Mouse (Mus musculus) limb, embryonic 15.5 days (tissue): Measurements from ENCODE around the gene Zxdc. TPM values are rescaled to one million over a fixed set of nuclear protein-coding genes. Genes with fewer than 3 reads are reported as not detected.

Experiments used
- ATAC-seq: fragments of 200-750 bp; cut with Nextera tagmentation; 2 replicates; pipeline ENCODE4 v1.8.0; 2017; ENCODE audit warnings: low read depth, moderate TSS enrichment; ENCODE audit not compliant: insufficient number of reproducible peaks, low FRiP score, low TSS enrichment
- H3K27ac ChIP-seq: fragments of 300-500 bp; sonication (generic); 2 replicates; pipeline ENCODE4 v1.5.1; 2015; ENCODE audit warnings: moderate library complexity, mild to moderate bottlenecking, inconsistent platforms
- H3K27me3 ChIP-seq: fragments of 300-500 bp; sonication (generic); 2 replicates; pipeline ENCODE4 v1.6.1; 2015; ENCODE audit warnings: inconsistent platforms
- H3K36me3 ChIP-seq: fragments of 300-500 bp; sonication (generic); 2 replicates; pipeline ENCODE4 v1.6.1; 2015; ENCODE audit warnings: inconsistent platforms
- H3K4me1 ChIP-seq: fragments of 300-500 bp; sonication (generic); 2 replicates; pipeline ENCODE4 v1.6.1; 2015; ENCODE audit warnings: inconsistent platforms
- H3K4me2 ChIP-seq: fragments of 300-500 bp; sonication (generic); 2 replicates; pipeline ENCODE4 v1.6.1; 2015; ENCODE audit warnings: mild to moderate bottlenecking, inconsistent platforms
- H3K4me3 ChIP-seq: fragments of 300-500 bp; sonication (generic); 2 replicates; pipeline ENCODE4 v1.5.1; 2015; ENCODE audit warnings: mild to moderate bottlenecking, inconsistent platforms
- H3K9ac ChIP-seq: fragments of 300-500 bp; sonication (generic); 2 replicates; pipeline ENCODE4 v1.6.1; 2015; ENCODE audit warnings: inconsistent platforms
- H3K9me3 ChIP-seq: fragments of 300-500 bp; sonication (generic); 2 replicates; pipeline ENCODE4 v1.6.1; 2016; ENCODE audit warnings: inconsistent platforms
- WGBS: fragments of 180-500 bp; shearing (Covaris S2); methylation state at CpG from one replicate; pipeline ENCODE4 v1.1.7; 2015; 5-methylcytosine and 5-hydroxymethylcytosine counted together
- polyA plus RNA-seq: library from polyadenylated mRNA; unstranded; fragments of >200 nt; fragmentation: Nextera tagmentation; extraction: Ambion mirVana; gene quantifications from 2 replicates; pipeline ENCODE4 v1.2.1, GENCODE M21; 2015

Gene Zxdc
- polyA plus RNA-seq, 1 experiment from 2014 or later, result 8.9 TPM

DNA sequence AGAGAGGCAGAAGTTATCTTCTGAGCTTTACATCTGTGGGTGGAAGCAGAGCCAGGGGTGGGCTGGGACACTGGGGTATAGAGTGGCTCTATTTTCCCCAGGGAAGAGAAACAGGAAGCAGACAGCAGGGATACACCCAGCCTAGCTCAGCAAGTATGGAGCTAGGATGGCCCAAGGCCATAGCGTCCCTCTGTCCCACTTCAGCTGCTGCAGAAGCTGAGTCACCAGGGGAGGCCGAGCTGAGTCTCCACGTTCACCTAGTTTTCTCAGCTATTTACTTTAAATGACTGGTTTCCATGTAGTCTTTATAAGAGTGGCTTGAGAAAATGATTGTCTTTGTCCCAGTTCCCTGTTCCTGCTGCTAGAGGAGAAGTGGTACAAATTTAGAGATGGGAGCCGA is 20.8 kb upstream of the Zxdc start:
- Histone ChIP-seq H3K27me3 (no peaks in the 10 kb centered on the region), H3K4me3 (no peak overlapping the region), H3K9me3 (no peaks in the 10 kb centered on the region), H3K27ac (no peak overlapping the region), H3K4me1 (peaks cover 5% of the 10 kb centered on the region; the same call in 1 of the 2 replicates), H3K9ac (no peak overlapping the region), H3K36me3 (no peaks in the 10 kb centered on the region), H3K4me2 (no peak overlapping the region)
- no peak for ATAC-seq
- 63% methylated on average over 4 of the region's 4 CpGs for WGBS

DNA sequence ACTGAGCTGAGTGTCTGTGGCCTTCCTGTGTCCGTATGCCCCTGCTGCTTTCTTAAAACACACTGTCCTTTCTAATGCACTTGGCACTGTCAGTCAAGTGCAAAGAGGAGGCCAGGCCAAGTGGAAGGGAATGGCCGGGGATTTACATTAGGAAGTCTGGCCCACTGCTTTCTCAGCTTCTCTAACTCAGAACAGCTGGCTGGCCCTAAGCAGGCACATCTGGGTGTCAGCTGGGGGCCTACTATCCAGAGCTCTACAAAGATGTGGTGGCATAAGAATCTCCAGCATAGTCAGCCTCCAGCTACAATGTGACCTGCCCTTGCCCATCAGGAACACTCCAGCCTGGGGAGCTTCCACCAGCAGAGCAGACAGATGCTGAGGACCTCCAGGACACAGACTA is 19.3 kb upstream of the Zxdc start:
- H3K9ac ChIP-seq, result no peak overlapping the region

GRCm38 (mm10) chr6:90358142-90358541 is 11.2 kb upstream of the Zxdc start:
- WGBS, result 42% methylated on average over 5 of the region's 5 CpGs
- no peak overlapping the region for H3K4me2 ChIP-seq
- H3K27ac ChIP-seq, result peak overlapping the region; percentile 27; the same call in 1 of the 2 replicates
- H3K9me3 ChIP-seq, result no peaks in the 10 kb centered on the region
- no peak overlapping the region for H3K9ac ChIP-seq
- no peak overlapping the region for H3K4me3 ChIP-seq
- no peak for ATAC-seq
- H3K27me3 ChIP-seq, result no peaks in the 10 kb centered on the region
- no peaks in the 10 kb centered on the region for H3K36me3 ChIP-seq
- peaks cover 34% of the 10 kb centered on the region for H3K4me1 ChIP-seq

More for the DNA sequence above, 19.3 kb upstream of the Zxdc start:
- no peak for ATAC-seq
- 33% methylated on average over 2 of the region's 2 CpGs for WGBS
- no peak overlapping the region for H3K4me2 ChIP-seq
- no peak overlapping the region for H3K4me3 ChIP-seq
- H3K4me1 ChIP-seq, result peaks cover 5% of the 10 kb centered on the region; the same call in 1 of the 2 replicates
- no peaks in the 10 kb centered on the region for H3K36me3 ChIP-seq
- no peak overlapping the region for H3K27ac ChIP-seq
- H3K27me3 ChIP-seq, result no peaks in the 10 kb centered on the region
- H3K9me3 ChIP-seq, result no peaks in the 10 kb centered on the region

- WGBS, result 65% methylated on average over 2 of the region's 2 CpGs
- no peaks in the 10 kb centered on the region for H3K27me3 ChIP-seq
- H3K9me3 ChIP-seq, result no peaks in the 10 kb centered on the region
- H3K27ac ChIP-seq, result peak overlapping the region; percentile 89
- ATAC-seq, result no peak
- H3K36me3 ChIP-seq, result no peaks in the 10 kb centered on the region
- 0 out of 2 replicates have a peak overlapping the region, but pooled peaks have one; percentile 12 for H3K4me2 ChIP-seq
- H3K9ac ChIP-seq, result no peak overlapping the region
- H3K4me3 ChIP-seq, result no peak overlapping the region
- H3K4me1 ChIP-seq, result peaks cover 34% of the 10 kb centered on the region
These were observed 9.8 kb upstream of the Zxdc start for GRCm38 (mm10) chr6:90359445-90359844.

DNA sequence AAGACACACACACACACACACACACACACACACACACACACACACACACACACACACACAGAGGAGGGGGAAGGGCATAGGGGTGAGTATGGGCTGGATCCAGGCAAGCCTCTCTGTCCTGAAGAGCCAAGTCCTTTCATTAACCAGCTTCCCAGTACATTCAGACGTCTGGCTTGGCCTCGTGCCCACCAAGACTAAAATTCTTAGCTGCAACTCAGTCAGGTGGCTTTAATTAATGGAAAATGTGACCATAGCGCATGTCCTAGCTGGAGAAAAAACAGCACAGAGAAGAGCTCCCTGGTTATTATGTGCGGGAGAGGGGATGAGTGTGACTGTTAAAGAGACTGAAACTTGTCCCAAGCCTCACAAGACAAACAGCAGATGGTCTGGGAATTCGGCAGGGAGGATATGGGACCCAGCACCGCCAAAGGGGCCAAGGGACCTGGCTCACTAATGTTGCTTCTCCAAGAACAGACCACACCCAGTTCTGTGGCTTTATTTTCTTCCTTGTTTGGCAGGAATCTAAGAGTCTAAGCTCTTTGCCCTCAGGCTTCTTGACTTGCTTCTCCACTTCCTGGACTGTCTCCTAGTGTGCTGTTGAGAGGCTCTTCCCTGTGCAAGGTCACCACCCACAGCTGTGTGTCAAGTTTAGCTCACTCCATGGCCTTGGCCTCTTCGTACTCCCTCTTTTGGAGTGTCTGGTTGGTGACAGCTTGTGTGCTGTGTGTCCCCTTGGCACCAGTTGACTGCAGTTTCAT is 9.1 kb upstream of the Zxdc start:
- no peaks in the 10 kb centered on the region for H3K9me3 ChIP-seq
- peaks cover 34% of the 10 kb centered on the region for H3K4me1 ChIP-seq
- ATAC-seq, result peak; percentile 68
- H3K27me3 ChIP-seq, result no peaks in the 10 kb centered on the region
- H3K4me2 ChIP-seq, result 0 out of 2 replicates have a peak overlapping the region, but pooled peaks have one; percentile 12
- peak overlapping the region; percentile 89 for H3K27ac ChIP-seq
- 18% methylated on average over 7 of the region's 7 CpGs for WGBS
- no peak overlapping the region for H3K9ac ChIP-seq
- no peak overlapping the region for H3K4me3 ChIP-seq
- H3K36me3 ChIP-seq, result no peaks in the 10 kb centered on the region

DNA sequence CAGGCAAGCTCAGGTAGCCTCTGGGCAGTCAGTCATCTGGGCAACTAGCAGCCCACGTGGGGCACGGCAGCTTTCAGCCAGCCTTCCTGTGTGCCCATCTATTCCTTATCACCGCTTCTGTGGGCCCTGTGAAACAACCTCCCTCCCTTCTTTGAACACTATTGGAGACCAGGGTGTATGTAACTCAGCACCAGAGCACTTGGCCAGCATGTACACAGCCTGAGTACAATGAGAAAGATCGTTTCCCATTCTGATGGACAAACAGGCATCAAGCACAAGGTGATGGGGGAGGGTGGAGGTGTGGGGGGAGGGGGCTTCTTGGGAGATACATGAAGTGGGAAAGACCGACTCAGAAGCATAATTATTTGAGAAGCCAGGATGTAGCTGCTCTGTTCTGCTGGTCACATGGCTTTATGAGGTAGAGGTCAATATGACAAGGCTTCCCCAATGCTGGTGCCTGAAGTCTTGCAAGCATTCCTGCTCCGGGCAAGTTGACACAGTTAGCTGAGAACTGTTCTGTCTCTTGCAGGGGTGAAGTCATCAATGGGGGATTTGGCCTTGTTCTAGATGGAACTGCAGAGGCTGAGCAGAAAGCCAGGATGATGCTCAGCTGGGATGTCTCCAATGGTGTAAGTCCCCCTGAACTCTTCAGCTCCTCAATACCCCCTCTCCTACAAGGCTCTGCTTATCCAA is 8.2 kb upstream of the Zxdc start:
- Histone ChIP-seq H3K4me1 (peaks cover 34% of the 10 kb centered on the region), H3K9me3 (no peaks in the 10 kb centered on the region), H3K4me3 (no peak overlapping the region), H3K36me3 (no peaks in the 10 kb centered on the region), H3K9ac (no peak overlapping the region), H3K4me2 (no peak overlapping the region), H3K27me3 (no peaks in the 10 kb centered on the region), H3K27ac (peak overlapping the region; percentile 89)
- no peak for ATAC-seq
- WGBS, result 83% methylated on average over 6 of the region's 6 CpGs

DNA sequence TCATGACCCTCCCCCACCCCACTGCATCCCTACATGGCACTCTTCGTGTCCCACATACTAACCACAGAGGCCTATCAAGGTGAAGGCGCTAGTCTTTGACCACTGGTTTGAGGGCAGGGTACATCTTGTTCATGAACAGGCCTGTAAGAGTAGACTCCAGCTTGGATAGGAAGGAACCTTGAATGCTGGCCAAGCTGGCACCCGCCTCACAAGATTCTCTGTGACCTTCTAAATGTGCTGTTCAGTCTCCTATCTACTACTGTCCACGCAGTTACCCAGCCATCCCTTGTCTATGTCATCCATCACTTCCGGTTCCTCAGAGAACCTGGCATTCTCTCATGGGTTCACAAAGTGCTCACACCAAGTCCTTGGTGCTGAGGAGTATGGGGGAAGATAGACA is 6.0 kb upstream of the Zxdc start:
- no peaks in the 10 kb centered on the region for H3K36me3 ChIP-seq
- no peak overlapping the region for H3K9ac ChIP-seq
- H3K4me1 ChIP-seq, result peaks cover 30% of the 10 kb centered on the region
- ATAC-seq, result no peak
- 87% methylated on average over 5 of the region's 5 CpGs for WGBS
- H3K4me3 ChIP-seq, result no peak overlapping the region
- no peaks in the 10 kb centered on the region for H3K9me3 ChIP-seq
- no peaks in the 10 kb centered on the region for H3K27me3 ChIP-seq
- H3K27ac ChIP-seq, result no peak overlapping the region
- H3K4me2 ChIP-seq, result no peak overlapping the region

DNA sequence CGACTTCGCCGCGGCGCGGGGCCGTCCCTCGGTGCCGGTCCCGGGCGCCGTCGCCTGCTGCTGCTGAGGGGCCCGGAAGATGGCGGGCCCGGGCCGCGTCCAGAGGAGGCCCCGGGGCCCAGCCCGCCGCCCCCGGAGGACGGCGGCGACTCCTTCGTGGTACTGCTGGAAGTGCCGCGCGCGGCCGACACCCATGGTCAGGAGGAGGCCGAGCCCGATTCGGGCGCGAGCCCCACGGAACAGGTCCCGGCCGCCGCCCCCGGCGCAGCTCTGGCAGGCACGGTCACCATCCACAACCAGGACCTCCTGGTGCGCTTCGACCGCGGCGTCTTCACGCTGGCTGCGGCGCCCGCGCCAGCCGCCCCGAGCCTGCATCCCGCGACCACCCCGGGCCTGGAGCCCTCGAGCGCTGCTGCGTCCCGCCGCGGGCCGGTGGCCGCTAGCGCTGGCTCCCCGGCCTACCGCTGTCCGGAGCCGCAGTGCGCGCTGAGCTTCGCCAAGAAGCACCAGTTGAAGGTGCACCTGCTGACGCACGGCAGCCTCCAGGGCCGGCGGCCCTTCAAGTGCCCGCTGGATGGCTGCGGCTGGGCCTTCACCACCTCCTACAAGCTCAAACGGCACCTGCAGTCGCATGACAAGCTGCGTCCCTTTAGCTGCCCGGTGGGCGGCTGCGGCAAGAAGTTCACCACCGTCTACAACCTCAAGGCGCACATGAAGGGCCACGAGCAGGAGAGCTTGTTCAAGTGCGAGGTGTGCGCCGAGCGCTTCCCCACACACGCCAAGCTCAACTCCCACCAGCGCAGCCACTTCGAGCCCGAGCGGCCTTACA is 647 bp downstream of the Zxdc start:
- H3K27ac ChIP-seq, result peak overlapping the region; percentile 83
- H3K9me3 ChIP-seq, result no peaks in the 10 kb centered on the region
- peak overlapping the region; percentile 93 for H3K4me3 ChIP-seq
- H3K4me2 ChIP-seq, result peak overlapping the region; percentile 92
- WGBS, result under 1% methylated on average over 93 of the region's 98 CpGs
- peak; percentile 37 for ATAC-seq
- no peaks in the 10 kb centered on the region for H3K27me3 ChIP-seq
- H3K9ac ChIP-seq, result peak overlapping the region; percentile 82
- H3K4me1 ChIP-seq, result peaks cover 26% of the 10 kb centered on the region
- H3K36me3 ChIP-seq, result peaks cover 26% of the 10 kb centered on the region

- WGBS, result 92% methylated on average over 4 of the region's 4 CpGs
- Histone ChIP-seq H3K4me2 (no peak overlapping the region), H3K4me1 (peaks cover 21% of the 10 kb centered on the region), H3K27ac (no peak overlapping the region), H3K9ac (no peak overlapping the region), H3K9me3 (no peaks in the 10 kb centered on the region), H3K27me3 (no peaks in the 10 kb centered on the region), H3K36me3 (peaks cover 66% of the 10 kb centered on the region), H3K4me3 (no peak overlapping the region)
- no peak for ATAC-seq
These were observed 5.4 kb downstream of the Zxdc start for GRCm38 (mm10) chr6:90374647-90375046.

GRCm38 (mm10) chr6:90377708-90378107 is 8.4 kb downstream of the Zxdc start:
- Histone ChIP-seq H3K9ac (no peak overlapping the region), H3K9me3 (no peaks in the 10 kb centered on the region), H3K27me3 (no peaks in the 10 kb centered on the region), H3K27ac (no peak overlapping the region), H3K4me2 (no peak overlapping the region), H3K36me3 (peaks cover 89% of the 10 kb centered on the region), H3K4me1 (0 out of 2 replicates have a peak, but pooled peaks cover under 1% of the 10 kb centered on the region), H3K4me3 (no peak overlapping the region)
- 95% methylated on average over 2 of the region's 2 CpGs for WGBS
- no peak for ATAC-seq

GRCm38 (mm10) chr6:90381465-90381864 is 12.2 kb downstream of the Zxdc start:
- Histone ChIP-seq H3K27ac (no peak overlapping the region), H3K36me3 (peaks cover 87% of the 10 kb centered on the region), H3K27me3 (no peaks in the 10 kb centered on the region), H3K4me2 (no peak overlapping the region), H3K9ac (no peak overlapping the region), H3K4me1 (no peaks in the 10 kb centered on the region), H3K9me3 (no peaks in the 10 kb centered on the region), H3K4me3 (no peak overlapping the region)
- WGBS, result 76% methylated on average over 2 of the region's 2 CpGs
- no peak for ATAC-seq
